Mouse (Mus musculus): ENCODE results near the gene Psme1. TPM values are rescaled to one million over a fixed set of nuclear protein-coding genes. Genes with fewer than 3 reads are reported as not detected.

Psme1 gene
- total and polyA plus RNA-seq, 3 experiments: 85.9 to 205 TPM; not detected in 1

GRCm38 (mm10) chr14:55536116-55536745, 41.7 kb upstream of the Psme1 start (continued):
- no peak for TF ChIP-seq MYC (IDR thresholded peaks at IDR 0.05; ENCODE audit: low read depth, low read length)

DNA sequence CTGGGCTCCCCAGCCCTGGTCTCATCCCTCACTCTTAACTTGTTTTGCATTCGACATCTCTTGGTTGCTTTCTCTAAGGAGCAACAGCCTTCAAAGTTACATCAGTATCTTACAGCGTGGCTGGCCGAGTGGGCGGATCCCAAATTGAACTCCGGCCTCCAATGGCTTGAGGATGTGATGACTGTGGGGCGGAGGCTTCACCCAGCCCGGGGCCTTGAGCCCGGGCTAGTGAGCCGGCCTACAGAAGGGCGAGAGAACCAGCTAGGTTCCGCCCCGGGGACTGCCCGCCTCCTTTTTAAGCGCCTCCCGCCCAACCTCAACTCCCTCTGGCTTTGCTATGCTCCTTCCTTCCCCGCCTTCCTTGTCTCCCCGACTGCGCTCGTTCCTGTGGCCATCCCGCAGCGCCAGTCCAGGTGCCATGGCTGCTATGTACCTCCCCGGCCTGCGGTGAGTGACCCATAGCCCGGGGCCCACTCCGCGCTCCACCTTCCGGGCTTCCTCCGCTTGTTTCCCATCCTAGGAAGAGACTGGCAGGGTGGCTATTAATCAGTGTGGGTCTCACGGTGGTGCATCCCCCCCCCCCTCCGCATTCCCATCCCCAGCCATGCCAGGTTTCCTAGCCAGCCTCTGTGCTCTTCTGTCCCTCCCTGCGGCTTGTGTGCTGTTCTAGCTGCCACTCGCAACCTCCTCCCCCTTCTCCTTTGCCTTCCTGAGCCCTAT, 37.7 kb upstream of the Psme1 start, which contains the start of gene Pck2:
Gene Pck2 (plus strand): TSS at position 200 of the 720 bp plus-strand sequence.
- Histone ChIP-seq H3K4me3 (ENCODE audit: control insufficient read depth in 1 of 2, insufficient read depth in 1 of 2, low read depth in 2 of 2, low read length in 2 of 2) (peak within 1 kb of the TSS; percentile 88 to 94), H3K36me3 (ENCODE audit: control insufficient read depth in 1 of 2, insufficient read depth in 2 of 2, low read length in 2 of 2) (peaks cover 7 to 17% of the 10 kb centered on the region in 2 experiments), H3K27ac (ENCODE audit: control insufficient read depth, low read depth, low read length) (peak within 1 kb of the TSS; percentile 90), H3K79me2 (ENCODE audit: control insufficient read depth, insufficient read depth, low read length, poor library complexity) (peaks cover 15% of the 10 kb centered on the region), H3K4me1 (ENCODE audit: control insufficient read depth in 1 of 2, insufficient read depth in 2 of 2, low read length in 2 of 2) (peaks cover 8 to 17% of the 10 kb centered on the region in 2 experiments), H3K27me3 (ENCODE audit: control insufficient read depth in 1 of 2, insufficient read depth in 2 of 2, low read length in 2 of 2) (no peaks in the 10 kb centered on the region), H3K9me3 (replicated peaks; ENCODE audit: insufficient read depth, low read length) (no peaks in the 10 kb centered on the region), H3K9ac (ENCODE audit: control insufficient read depth, low read depth, low read length, poor library complexity, severe bottlenecking) (peak within 1 kb of the TSS; percentile 93)
- DNase-seq (ENCODE audit: low read depth, low spot score): peak; percentile 98
- TF ChIP-seq KAT2A (conservative IDR thresholded peaks at IDR 0.05; ENCODE audit: low read depth, low read length) (peak; percentile 47; the same call in 1 of the 2 replicates), MYC (IDR thresholded peaks at IDR 0.05; ENCODE audit: low read depth, low read length) (peak; percentile 95), TAL1 (IDR thresholded peaks at IDR 0.05; ENCODE audit: low read length) (no peak), MAZ (IDR thresholded peaks at IDR 0.05; ENCODE audit: low read depth, low read length) (peak; percentile 78; the same call in 1 of the 2 replicates), USF2 (IDR thresholded peaks at IDR 0.05; ENCODE audit: borderline replicate concordance in 1 of 2, insufficient read depth in 1 of 2, low read depth in 1 of 2, low read length in 2 of 2) (no peak), HCFC1 (IDR thresholded peaks at IDR 0.05; ENCODE audit: low read depth, low read length) (peak; percentile 68), SIN3A (IDR thresholded peaks at IDR 0.05; ENCODE audit: low read length) (peak; percentile 82), UBTF (IDR thresholded peaks at IDR 0.05; ENCODE audit: borderline replicate concordance, insufficient read depth, low read depth, low read length) (no peak), ZMIZ1 (IDR thresholded peaks at IDR 0.05; ENCODE audit: low read depth, low read length) (peak; percentile 83), RAD21 (IDR thresholded peaks at IDR 0.05; ENCODE audit: low read depth, low read length) (no peak), SMC3 (IDR thresholded peaks at IDR 0.05; ENCODE audit: low read depth, low read length) (no peak), JUND (IDR thresholded peaks at IDR 0.05; ENCODE audit: low read depth, low read length) (no peak), ETS1 (IDR thresholded peaks at IDR 0.05; ENCODE audit: low read depth, low read length) (peak; percentile 56; the same call in 1 of the 2 replicates), TBP (IDR thresholded peaks at IDR 0.05; ENCODE audit: low read depth, low read length) (0 out of 2 replicates have a peak, but pooled peaks have one; percentile 73), TCF12 (IDR thresholded peaks at IDR 0.05; ENCODE audit: low read depth, low read length) (peak; percentile 51), POLR2AphosphoS5 (IDR thresholded peaks at IDR 0.05; ENCODE audit: borderline replicate concordance, low read depth, low read length) (no peak), CHD1 (IDR thresholded peaks at IDR 0.05; ENCODE audit: low read depth, low read length) (no peak), EP300 (IDR thresholded peaks at IDR 0.05; ENCODE audit: low read depth in 1 of 2, low read length in 2 of 2) (peak in 1 of 2 experiments; percentile 34; a peak in 1 of 4 replicates), ELF1 (IDR thresholded peaks at IDR 0.05; ENCODE audit: low read depth, low read length) (no peak), BHLHE40 (IDR thresholded peaks at IDR 0.05; ENCODE audit: borderline replicate concordance, low read depth, low read length) (no peak), NELFE (IDR thresholded peaks at IDR 0.05; ENCODE audit: low read depth, low read length) (peak; percentile 75), GATA1 (IDR thresholded peaks at IDR 0.05; ENCODE audit: low read depth, low read length) (no peak), GABPA (IDR thresholded peaks at IDR 0.05; ENCODE audit: low read depth, low read length) (no peak), ZKSCAN1 (IDR thresholded peaks at IDR 0.05; ENCODE audit: low read depth, low read length) (no peak), CHD2 (IDR thresholded peaks at IDR 0.05; ENCODE audit: low read length) (no peak), ZC3H11A (IDR thresholded peaks at IDR 0.05; ENCODE audit: low read depth, low read length) (no peak), MAFK (IDR thresholded peaks at IDR 0.05; ENCODE audit: borderline replicate concordance, low read depth, low read length) (no peak), NRF1 (IDR thresholded peaks at IDR 0.05; ENCODE audit: insufficient read depth, low read depth, low read length, poor library complexity, severe bottlenecking) (no peak), MEF2A (IDR thresholded peaks at IDR 0.05; ENCODE audit: extremely low read depth, insufficient replicate concordance, low read depth, low read length, poor library complexity, severe bottlenecking) (no peak), ZNF384 (IDR thresholded peaks at IDR 0.05; ENCODE audit: low read depth, low read length) (no peak), CTCF (IDR thresholded peaks at IDR 0.05 in 2 of 3, conservative IDR thresholded peaks at IDR 0.05 in 1 of 3; ENCODE audit: control insufficient read depth in 1 of 3, insufficient read depth in 1 of 3, low read depth in 2 of 3, low read length in 3 of 3, poor library complexity in 1 of 3, severe bottlenecking in 1 of 3) (no peak), MAX (IDR thresholded peaks at IDR 0.05; ENCODE audit: low read length) (peak; percentile 88)
